Mouse (Mus musculus) olfactory bulb, adult 2 months (tissue): ENCODE measurements around the gene Hdac4. TPM values are rescaled to one million over a fixed set of nuclear protein-coding genes. Genes with fewer than 3 reads are reported as not detected.
A peak's percentile ranks its signal among the peaks of the same experiment; 100 is the strongest.

Experiments
- H3K27ac ChIP-seq: fragments of 200-500 bp; 2 replicates; pipeline ENCODE4 v1.5.1; 2012; ENCODE audit warnings: low read depth, low read length; ENCODE audit not compliant: insufficient read depth
- H3K4me1 ChIP-seq: fragments of 200-500 bp; 2 replicates; pipeline ENCODE4 v1.6.1; 2012; ENCODE audit warnings: low read length; ENCODE audit not compliant: control insufficient read depth, insufficient read depth
- H3K4me3 ChIP-seq: fragments of 200-500 bp; 2 replicates; pipeline ENCODE4 v1.5.1; 2012; ENCODE audit warnings: mild to moderate bottlenecking, low read depth, low read length, moderate library complexity; ENCODE audit not compliant: insufficient read depth
- CTCF ChIP-seq: fragments of 200-500 bp; IDR thresholded peaks from 2 replicates; pipeline ENCODE4 v1.5.1; 2012; ENCODE audit warnings: low read depth, mild to moderate bottlenecking, low read length, moderate library complexity; ENCODE audit not compliant: insufficient read depth
- POLR2A ChIP-seq: fragments of 200-500 bp; IDR thresholded peaks from 2 replicates; pipeline ENCODE4 v1.6.1; 2012; ENCODE audit warnings: mild to moderate bottlenecking, low read depth, low read length, moderate library complexity; ENCODE audit not compliant: insufficient read depth
- WGBS: fragments of 180-500 bp; shearing (Covaris S2); methylation state at CpG from one replicate; pipeline ENCODE4 v1.1.7; 2018; 5-methylcytosine and 5-hydroxymethylcytosine counted together
- polyA plus RNA-seq: library from polyadenylated mRNA; stranded (reverse); fragments of >200 nt; gene quantifications from 2 replicates; pipeline ENCODE4 v1.2.4, GENCODE M21; 2012; ENCODE audit warnings: low replicate concordance; ENCODE audit not compliant: missing spikeins, insufficient read depth, insufficient read length

Gene Hdac4
- polyA plus RNA-seq, 1 experiment, result not detected

- H3K4me3 ChIP-seq, result no peak overlapping the region
- WGBS, result 9% methylated on average over 4 of the region's 4 CpGs
- H3K27ac ChIP-seq, result peak overlapping the region; percentile 86
- H3K4me1 ChIP-seq, result peaks cover 29% of the 10 kb centered on the region
- TF ChIP-seq CTCF, result no peak
- TF ChIP-seq POLR2A, result no peak
These were observed 95.5 kb downstream of the Hdac4 start for GRCm38 (mm10) chr1:92099964-92100363.

GRCm38 (mm10) chr1:92099502-92099901 lies 96.0 kb downstream of the Hdac4 start:
- no peak for TF ChIP-seq CTCF
- H3K4me3 ChIP-seq, result no peak overlapping the region
- 18% methylated on average over 4 of the region's 4 CpGs for WGBS
- H3K4me1 ChIP-seq, result peaks cover 29% of the 10 kb centered on the region
- peak overlapping the region; percentile 86 for H3K27ac ChIP-seq

- 59% methylated on average over 3 of the region's 3 CpGs for WGBS
- no peak for TF ChIP-seq POLR2A
- no peak for TF ChIP-seq CTCF
- H3K27ac ChIP-seq, result peak overlapping the region; percentile 69
- H3K4me3 ChIP-seq, result no peak overlapping the region
- H3K4me1 ChIP-seq, result peaks cover 29% of the 10 kb centered on the region
These were observed 97.0 kb downstream of the Hdac4 start for GRCm38 (mm10) chr1:92098456-92098855.

- Histone ChIP-seq H3K27ac (0 out of 2 replicates have a peak overlapping the region, but pooled peaks have one; percentile 12), H3K4me3 (no peak overlapping the region), H3K4me1 (peaks cover 24% of the 10 kb centered on the region)
- TF ChIP-seq CTCF (no peak), POLR2A (no peak)
- WGBS, result 43% methylated on average over 3 of the region's 3 CpGs
These were observed 98.4 kb downstream of the Hdac4 start for GRCm38 (mm10) chr1:92096991-92097525.

GRCm38 (mm10) chr1:92092286-92092685 lies 103.2 kb downstream of the Hdac4 start:
- 82% methylated on average over 4 of the region's 4 CpGs for WGBS
- Histone ChIP-seq H3K4me1 (peaks cover 9% of the 10 kb centered on the region), H3K27ac (no peak overlapping the region), H3K4me3 (no peak overlapping the region)
- TF ChIP-seq POLR2A, result no peak
- no peak for TF ChIP-seq CTCF

GRCm38 (mm10) chr1:92087821-92088220 lies 107.7 kb downstream of the Hdac4 start:
- peaks cover 17% of the 10 kb centered on the region for H3K4me1 ChIP-seq
- TF ChIP-seq POLR2A (no peak), CTCF (no peak)
- 83% methylated on average over 2 of the region's 2 CpGs for WGBS

GRCm38 (mm10) chr1:92087343-92087742 lies 108.2 kb downstream of the Hdac4 start:
- no peak for TF ChIP-seq POLR2A
- TF ChIP-seq CTCF, result no peak
- H3K27ac ChIP-seq, result no peak overlapping the region
- 88% methylated on average over 2 of the region's 2 CpGs for WGBS

More at GRCm38 (mm10) chr1:92087821-92088220, 107.7 kb downstream of the Hdac4 start:
- Histone ChIP-seq H3K4me3 (no peak overlapping the region), H3K27ac (no peak overlapping the region)

GRCm38 (mm10) chr1:92086841-92087240 lies 108.7 kb downstream of the Hdac4 start:
- Histone ChIP-seq H3K4me3 (no peak overlapping the region), H3K27ac (peak overlapping the region; percentile 31; the same call in 1 of the 2 replicates), H3K4me1 (peaks cover 17% of the 10 kb centered on the region)
- WGBS, result 56% methylated on average over 4 of the region's 4 CpGs
- TF ChIP-seq CTCF, result no peak
- TF ChIP-seq POLR2A, result no peak

More at GRCm38 (mm10) chr1:92087343-92087742, 108.2 kb downstream of the Hdac4 start:
- Histone ChIP-seq H3K4me3 (no peak overlapping the region), H3K4me1 (peaks cover 17% of the 10 kb centered on the region)

- Histone ChIP-seq H3K27ac (peak overlapping the region; percentile 31; the same call in 1 of the 2 replicates), H3K4me3 (no peak overlapping the region), H3K4me1 (peaks cover 17% of the 10 kb centered on the region)
- TF ChIP-seq CTCF (no peak), POLR2A (no peak)
- 31% methylated on average over 1 of the region's 1 CpGs for WGBS
These were observed 109.2 kb downstream of the Hdac4 start for GRCm38 (mm10) chr1:92086277-92086813.
